Mouse (Mus musculus): Measurements from ENCODE around the gene Ppp4r3a. TPM values are rescaled to one million over a fixed set of nuclear protein-coding genes. Genes with fewer than 3 reads are reported as not detected.
A peak's percentile ranks its signal among the peaks of the same experiment; 100 is the strongest.

The Ppp4r3a gene
- polyA plus RNA-seq, 1 experiment from 2014 or later, result 18.9 TPM

DNA sequence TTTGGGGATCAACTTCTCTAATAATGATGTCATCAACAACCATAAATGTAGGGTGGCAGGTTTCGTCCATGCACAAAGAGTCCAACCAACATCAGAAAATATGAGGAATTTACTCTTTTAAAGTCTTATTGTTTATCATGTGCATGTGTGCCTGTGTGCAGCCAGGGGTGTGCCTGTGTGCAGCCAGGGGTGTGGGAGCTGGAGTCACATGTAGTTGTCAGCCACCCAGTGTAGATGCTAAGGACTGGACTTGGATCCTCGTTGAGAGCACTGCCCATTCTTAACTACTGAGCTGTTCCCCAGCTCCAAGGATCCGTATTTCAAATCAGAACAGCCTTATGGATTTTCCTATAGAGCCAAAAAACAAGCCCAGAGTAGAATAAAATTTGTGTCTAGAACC is 92.4 kb downstream of the Ppp4r3a start:
- H3K36me3 ChIP-seq (replicated peaks), result no peaks in the 10 kb centered on the region
- H3K27me3 ChIP-seq, result no peaks in the 10 kb centered on the region
- H3K4me2 ChIP-seq, result no peak overlapping the region
- no peak overlapping the region for H3K4me3 ChIP-seq (replicated peaks)
- no peak overlapping the region for H3K27ac ChIP-seq (replicated peaks)
- no peak for ATAC-seq (ENCODE audit: insufficient read depth)
- 64% methylated on average over 3 of the region's 3 CpGs for WGBS (ENCODE audit: insufficient replicate concordance)
- H3K4me1 ChIP-seq (replicated peaks), result peaks cover 22% of the 10 kb centered on the region
- no peak overlapping the region for H3K9ac ChIP-seq
- no peaks in the 10 kb centered on the region for H3K9me3 ChIP-seq (replicated peaks)

DNA sequence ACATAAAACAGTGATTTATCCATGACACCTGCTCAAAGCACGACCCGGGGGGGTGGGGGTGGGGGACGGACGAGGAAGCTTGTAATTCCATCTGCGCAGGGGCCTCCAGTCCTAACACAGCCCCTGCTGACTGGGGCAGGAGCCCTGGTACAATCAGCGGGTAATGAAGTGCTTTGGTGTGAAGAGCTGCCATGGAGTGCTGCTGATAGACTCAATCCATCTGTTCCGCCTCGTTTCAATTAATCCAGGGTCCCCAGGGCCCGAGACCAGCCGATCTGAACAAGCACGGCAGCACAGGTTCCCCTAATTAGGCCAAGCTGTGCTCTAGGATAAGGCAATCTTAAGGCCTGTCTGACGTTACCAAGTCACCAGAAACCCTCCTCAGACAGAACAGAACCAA is 93.2 kb downstream of the Ppp4r3a start:
- H3K4me2 ChIP-seq, result no peak overlapping the region
- H3K27ac ChIP-seq (replicated peaks), result no peak overlapping the region
- ATAC-seq (ENCODE audit: insufficient read depth), result no peak
- no peak overlapping the region for H3K4me3 ChIP-seq (replicated peaks)
- H3K27me3 ChIP-seq, result no peaks in the 10 kb centered on the region
- no peaks in the 10 kb centered on the region for H3K9me3 ChIP-seq (replicated peaks)
- peaks cover 16% of the 10 kb centered on the region for H3K4me1 ChIP-seq (replicated peaks)
- 81% methylated on average over 12 of the region's 12 CpGs for WGBS (ENCODE audit: insufficient replicate concordance)
- H3K9ac ChIP-seq, result no peak overlapping the region
- H3K36me3 ChIP-seq (replicated peaks), result no peaks in the 10 kb centered on the region

DNA sequence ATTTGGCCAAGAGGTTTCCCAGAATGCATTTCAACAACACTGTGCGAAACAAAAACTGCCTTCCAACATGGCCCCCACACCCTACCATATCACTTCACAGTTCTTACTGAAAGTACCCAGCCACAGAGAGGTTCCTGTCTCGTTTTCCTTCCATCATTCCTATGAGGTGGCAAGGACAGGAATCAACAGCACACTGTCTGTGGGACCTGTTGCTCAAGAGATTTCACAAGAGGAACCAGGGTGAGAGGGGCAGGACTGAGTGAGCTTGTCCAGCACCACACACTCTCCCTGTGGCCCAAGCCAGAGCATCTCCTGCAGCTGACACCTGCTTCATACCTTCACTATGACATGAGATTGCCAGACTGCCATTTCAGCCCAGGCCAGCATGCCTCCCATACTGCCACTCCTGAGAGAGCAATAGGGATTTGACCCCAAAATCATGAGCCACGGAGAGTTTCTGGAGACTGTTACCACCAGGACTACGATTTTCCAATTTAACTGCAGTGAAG is 93.7 kb downstream of the Ppp4r3a start:
- 70% methylated on average over 4 of the region's 4 CpGs for WGBS (ENCODE audit: insufficient replicate concordance)
- Histone ChIP-seq H3K27ac (replicated peaks) (no peak overlapping the region), H3K27me3 (no peaks in the 10 kb centered on the region), H3K9me3 (replicated peaks) (no peaks in the 10 kb centered on the region), H3K4me2 (no peak overlapping the region), H3K9ac (no peak overlapping the region), H3K4me3 (replicated peaks) (no peak overlapping the region), H3K4me1 (replicated peaks) (peaks cover 15% of the 10 kb centered on the region), H3K36me3 (replicated peaks) (no peaks in the 10 kb centered on the region)
- ATAC-seq (ENCODE audit: insufficient read depth), result 0 out of 2 replicates have a peak, but pooled peaks have one; percentile 22

MicroRNA genes within 50 kb of the gene (microRNA counts, 519-probe panel; counts per million panel counts)
- 2,615 counts per million, percentile 50 among the panel's probes with 10 or more counts for microRNA mmu-miR-1190

Small RNAs within 50 kb of the gene (microRNA-seq; reads per million reads assigned to microRNA genes)
- not detected for gene Mir1190

Other genes starting within 250 kb of the Ppp4r3a start
- gene Gpr68, start 175.5 kb downstream of the Ppp4r3a start, polyA plus RNA-seq (2015; fragmentation: Nextera tagmentation; extraction: Ambion mirVana), result 0.05 and 0.07 TPM in 2 replicates
- gene Ccdc88c, start 54.6 kb downstream of the Ppp4r3a start, polyA plus RNA-seq (2015; fragmentation: Nextera tagmentation; extraction: Ambion mirVana), result 5.5 TPM in 2 replicates